Mouse (Mus musculus): ENCODE measurements around the gene Ces2g.

DNA sequence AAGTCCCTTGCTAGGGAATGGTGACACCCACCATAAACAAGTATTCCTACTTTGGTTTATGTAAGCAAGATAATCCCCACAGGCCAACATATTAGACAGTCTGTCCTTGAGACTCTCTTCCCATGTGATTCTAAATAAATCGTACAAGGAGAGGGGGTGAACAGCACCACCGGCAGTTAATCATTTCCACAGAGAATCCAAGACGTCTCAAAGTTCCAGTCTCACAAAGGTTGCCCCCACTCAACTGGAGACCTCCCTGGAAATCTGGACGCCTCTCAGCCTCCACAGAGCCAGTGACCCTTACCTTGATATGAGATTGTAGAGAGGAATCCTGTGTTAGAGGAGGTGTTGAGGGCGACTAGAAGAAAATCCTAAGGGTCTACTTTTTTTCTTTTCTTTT is 12.5 kb upstream of the Ces2g start:
- TF ChIP-seq CTCF (IDR thresholded peaks at IDR 0.05; ENCODE audit: low read depth, low read length) (no peak), POLR2A (IDR thresholded peaks at IDR 0.05; ENCODE audit: insufficient read depth, low read length) (no peak)

Measured in ES-Bruce4 (cell line).